Mouse (Mus musculus) kidney, adult 18-20 months (tissue): ENCODE results near the gene Ppbp.

Experiments used
- DNase-seq: peaks from one replicate; pipeline ENCODE4 v3.0.0; 2021

Ppbp gene

GRCm38 (mm10) chr5:90768218-90768617 lies at the start of gene Ppbp:
Ppbp (plus strand) TSS chr5:90768518.
- no peak for DNase-seq

GRCm38 (mm10) chr5:90722656-90723055 lies 45.7 kb upstream of the Ppbp start:
- DNase-seq = no peak

- no peak for DNase-seq
Observed at GRCm38 (mm10) chr5:90728254-90728653, 40.1 kb upstream of the Ppbp start.

- no peak for DNase-seq
Observed at GRCm38 (mm10) chr5:90731480-90731879, 36.8 kb upstream of the Ppbp start.

- no peak for DNase-seq
Observed at GRCm38 (mm10) chr5:90742029-90742428, 26.3 kb upstream of the Ppbp start.

- DNase-seq = no peak
Observed at GRCm38 (mm10) chr5:90753934-90754333, 14.4 kb upstream of the Ppbp start.

- peak; percentile 40 for DNase-seq
Observed at GRCm38 (mm10) chr5:90758020-90758605, 10.2 kb upstream of the Ppbp start.

- DNase-seq = peak; percentile 10
Observed at GRCm38 (mm10) chr5:90759077-90760065, 8.9 kb upstream of the Ppbp start, which contains the start of gene Cxcl5. Cxcl5 (plus strand) TSS chr5:90759360.

- DNase-seq = no peak
Observed at GRCm38 (mm10) chr5:90760303-90760702, 8.0 kb upstream of the Ppbp start.

GRCm38 (mm10) chr5:90760844-90761243 lies 7.5 kb upstream of the Ppbp start:
- no peak for DNase-seq

GRCm38 (mm10) chr5:90761834-90762233 lies 6.5 kb upstream of the Ppbp start:
- no peak for DNase-seq

GRCm38 (mm10) chr5:90763912-90764665 lies 4.2 kb upstream of the Ppbp start:
- DNase-seq = no peak

GRCm38 (mm10) chr5:90765821-90766606 lies 2.3 kb upstream of the Ppbp start:
- DNase-seq = no peak

GRCm38 (mm10) chr5:90771369-90771768 lies 3.1 kb downstream of the Ppbp start:
- DNase-seq = no peak

GRCm38 (mm10) chr5:90771880-90772653 lies 3.7 kb downstream of the Ppbp start, which contains the start of gene Pf4:
Pf4 (plus strand) TSS chr5:90772435.
- peak; percentile 26 for DNase-seq

GRCm38 (mm10) chr5:90775562-90775961 lies 7.2 kb downstream of the Ppbp start:
- DNase-seq = no peak

- no peak for DNase-seq
Observed at GRCm38 (mm10) chr5:90777621-90778020, 9.3 kb downstream of the Ppbp start.

- DNase-seq = no peak
Observed at GRCm38 (mm10) chr5:90778856-90779255, 10.5 kb downstream of the Ppbp start.

GRCm38 (mm10) chr5:90783697-90784096 lies 15.4 kb downstream of the Ppbp start:
- no peak for DNase-seq

- peak; percentile 66 for DNase-seq
Observed at GRCm38 (mm10) chr5:90785659-90786588, 17.6 kb downstream of the Ppbp start, which contains the start of gene Cxcl3. Cxcl3 (plus strand) TSS chr5:90786103.
